Mouse (Mus musculus) embryonic stem cell, embryonic (primary cell): ENCODE data around the gene Col24a1.
"Not testable (repeated sequence)": the region's sequence is repeated elsewhere in the genome, so short reads cannot be mapped to it uniquely, and the experiment has no call there.

Source experiments
- CTCF ChIA-PET, 4 experiments: fragments of 300-600 bp in 2 of 4; fragments of 350-600 bp in 2 of 4; sonication (Branson Sonifier 250); formaldehyde crosslinking; loops; one replicate each; lab custom pipeline; 2022; ENCODE audit warnings: inconsistent platforms in 2 of 4; lab: Charles Lee
- POLR2A ChIA-PET, 4 experiments: fragments of 300-600 bp in 2 of 4; fragments of 350-600 bp in 2 of 4; sonication (Branson Sonifier 250); formaldehyde crosslinking; loops; one replicate each; lab custom pipeline; 2022; ENCODE audit warnings: antibody characterized with exemption in 4 of 4, inconsistent platforms in 1 of 4; lab: Charles Lee

The Col24a1 gene

GRCm38 (mm10) chr3:145417809-145418208 is 125.5 kb downstream of the Col24a1 start:
- ChIA-PET POLR2A (no interaction called here), CTCF (no interaction called here)

- ChIA-PET POLR2A (no interaction called here), CTCF (no interaction called here)
Measured at GRCm38 (mm10) chr3:145420421-145420820, 128.1 kb downstream of the Col24a1 start.

- ChIA-PET POLR2A (interaction anchor here in 1 of 4 experiments (0.5 kb wide), 1 partner anchor 495 kb away, joined by 3 read pairs; no protein-coding TSS in a partner anchor), CTCF (interaction anchor here in 2 of 4 experiments (1.0 to 1.1 kb wide), 2 partner anchors 10 kb away, joined by 3 to 4 read pairs; no protein-coding TSS in a partner anchor)
Measured at GRCm38 (mm10) chr3:145422044-145422443, 129.8 kb downstream of the Col24a1 start.

- POLR2A ChIA-PET, result no interaction called here
- CTCF ChIA-PET, result interaction anchor here in 2 of 4 experiments (0.6 to 1.2 kb wide), 2 partner anchors 26 to 613 kb away, joined by 3 read pairs; no protein-coding TSS in a partner anchor
Measured at GRCm38 (mm10) chr3:145438352-145438751, 146.1 kb downstream of the Col24a1 start.

- POLR2A ChIA-PET, result no interaction called here
- CTCF ChIA-PET, result no interaction called here
Measured at GRCm38 (mm10) chr3:145439086-145439485, 146.8 kb downstream of the Col24a1 start.

- ChIA-PET POLR2A (no interaction called here), CTCF (no interaction called here)
Measured at GRCm38 (mm10) chr3:145440993-145441392, 148.7 kb downstream of the Col24a1 start.

GRCm38 (mm10) chr3:145442268-145442667 is 150.0 kb downstream of the Col24a1 start:
- POLR2A ChIA-PET, result no interaction called here
- CTCF ChIA-PET, result no interaction called here

GRCm38 (mm10) chr3:145443167-145443566 is 150.9 kb downstream of the Col24a1 start:
- POLR2A ChIA-PET, result interaction anchor here in 1 of 4 experiments (1.1 kb wide), 1 partner anchor 430 kb away, joined by 3 read pairs; no protein-coding TSS in a partner anchor
- CTCF ChIA-PET, result not testable (repeated sequence)

GRCm38 (mm10) chr3:145457039-145457438 is 164.8 kb downstream of the Col24a1 start:
- ChIA-PET CTCF (no interaction called here), POLR2A (no interaction called here)

GRCm38 (mm10) chr3:145462351-145462750 is 170.1 kb downstream of the Col24a1 start:
- CTCF ChIA-PET, result no interaction called here

GRCm38 (mm10) chr3:145463731-145464130 is 171.5 kb downstream of the Col24a1 start:
- CTCF ChIA-PET, result interaction anchor here in 1 of 4 experiments (0.7 kb wide), 1 partner anchor 231 kb away, joined by 5 read pairs; no protein-coding TSS in a partner anchor
- POLR2A ChIA-PET, result no interaction called here

More at GRCm38 (mm10) chr3:145462351-145462750, 170.1 kb downstream of the Col24a1 start:
- POLR2A ChIA-PET, result no interaction called here

- CTCF ChIA-PET, result no interaction called here
Measured at GRCm38 (mm10) chr3:145471094-145471493, 178.8 kb downstream of the Col24a1 start.

GRCm38 (mm10) chr3:145474163-145474562 is 181.9 kb downstream of the Col24a1 start:
- ChIA-PET CTCF (interaction anchor here in 1 of 4 experiments (0.5 kb wide), 1 partner anchor 34 kb away, joined by 3 read pairs; no protein-coding TSS in a partner anchor), POLR2A (no interaction called here)

More at GRCm38 (mm10) chr3:145471094-145471493, 178.8 kb downstream of the Col24a1 start:
- POLR2A ChIA-PET, result no interaction called here

GRCm38 (mm10) chr3:145476634-145477033 is 184.4 kb downstream of the Col24a1 start:
- POLR2A ChIA-PET, result interaction anchor here in 1 of 4 experiments (0.9 kb wide), 1 partner anchor 8 kb away, joined by 3 read pairs; no protein-coding TSS in a partner anchor
- CTCF ChIA-PET, result interaction anchor here in 1 of 4 experiments (0.6 kb wide), 1 partner anchor 64 kb away, joined by 3 read pairs; no protein-coding TSS in a partner anchor

- ChIA-PET CTCF (no interaction called here), POLR2A (interaction anchor here in 1 of 4 experiments (0.9 kb wide), 1 partner anchor 9 kb away, joined by 3 read pairs; no protein-coding TSS in a partner anchor)
Measured at GRCm38 (mm10) chr3:145477074-145477473, 184.8 kb downstream of the Col24a1 start.

- POLR2A ChIA-PET, result no interaction called here
- CTCF ChIA-PET, result no interaction called here
Measured at GRCm38 (mm10) chr3:145478446-145478845, 186.2 kb downstream of the Col24a1 start.

- CTCF ChIA-PET, result interaction anchor here in 1 of 4 experiments (0.7 kb wide), 1 partner anchor 1036 kb away, joined by 5 read pairs; no protein-coding TSS in a partner anchor
Measured at GRCm38 (mm10) chr3:145490279-145490678, 198.0 kb downstream of the Col24a1 start.

GRCm38 (mm10) chr3:145491326-145491725 is 199.1 kb downstream of the Col24a1 start:
- ChIA-PET POLR2A (no interaction called here), CTCF (no interaction called here)

More at GRCm38 (mm10) chr3:145490279-145490678, 198.0 kb downstream of the Col24a1 start:
- POLR2A ChIA-PET, result no interaction called here

GRCm38 (mm10) chr3:145498127-145498526 is 205.9 kb downstream of the Col24a1 start:
- CTCF ChIA-PET, result no interaction called here
- POLR2A ChIA-PET, result no interaction called here

GRCm38 (mm10) chr3:145498893-145499292 is 206.6 kb downstream of the Col24a1 start:
- ChIA-PET CTCF (no interaction called here), POLR2A (interaction anchor here in 1 of 4 experiments (0.6 kb wide), 1 partner anchor 208 kb away, joined by 3 read pairs; no protein-coding TSS in a partner anchor)

- POLR2A ChIA-PET, result no interaction called here
- CTCF ChIA-PET, result no interaction called here
Measured at GRCm38 (mm10) chr3:145504830-145505229, 212.6 kb downstream of the Col24a1 start.
